Mouse (Mus musculus) lung, postnatal 0 days (tissue): Measurements from ENCODE around the gene Osbpl8. TPM values are rescaled to one million over a fixed set of nuclear protein-coding genes. Genes with fewer than 3 reads are reported as not detected.
A peak's percentile ranks its signal among the peaks of the same experiment; 100 is the strongest.

Experiments
- ATAC-seq: fragments of 200-750 bp; cut with Nextera tagmentation; 2 replicates; pipeline ENCODE4 v1.8.0; 2017; ENCODE audit warnings: moderate library complexity
- DNase-seq: peaks from one replicate; pipeline ENCODE4 v3.0.0-alpha.2; 2016; ENCODE audit warnings: low spot score
- H3K27ac ChIP-seq: fragments of 300-500 bp; sonication (generic); 2 replicates; pipeline ENCODE4 v1.5.1; 2014; ENCODE audit warnings: antibody characterized with exemption, mild to moderate bottlenecking, low read length, mixed read lengths
- H3K27me3 ChIP-seq: fragments of 300-500 bp; sonication (generic); replicated peaks from 2 replicates; pipeline ENCODE4 v1.6.1; 2014; ENCODE audit warnings: low read length, mixed read lengths; ENCODE audit not compliant: insufficient read depth
- H3K36me3 ChIP-seq: fragments of 300-500 bp; sonication (generic); 2 replicates; pipeline ENCODE4 v1.6.1; 2014; ENCODE audit warnings: low read length, mixed read lengths; ENCODE audit not compliant: insufficient read depth
- H3K4me1 ChIP-seq: fragments of 300-500 bp; sonication (generic); 2 replicates; pipeline ENCODE4 v1.6.1; 2014; ENCODE audit warnings: antibody characterized with exemption, low read depth, low read length, mixed read lengths; ENCODE audit not compliant: insufficient read depth
- H3K4me2 ChIP-seq: fragments of 300-500 bp; sonication (generic); replicated peaks from 2 replicates; pipeline ENCODE4 v1.6.1; 2014; ENCODE audit warnings: low read depth, mild to moderate bottlenecking, low read length, moderate library complexity, mixed read lengths
- H3K4me3 ChIP-seq: fragments of 300-500 bp; sonication (generic); 2 replicates; pipeline ENCODE4 v1.5.1; 2014; ENCODE audit warnings: low read depth, low read length
- H3K9ac ChIP-seq: fragments of 300-500 bp; sonication (generic); replicated peaks from 2 replicates; pipeline ENCODE4 v1.6.1; 2014; ENCODE audit warnings: low read depth, mild to moderate bottlenecking
- H3K9me3 ChIP-seq: fragments of 300-500 bp; sonication (generic); 2 replicates; pipeline ENCODE4 v1.6.1; 2016; ENCODE audit warnings: low read length, mixed read lengths
- CTCF ChIP-seq: IDR thresholded peaks from 2 replicates; pipeline ENCODE4 v1.5.1; 2016; ENCODE audit warnings: antibody characterized with exemption, mild to moderate bottlenecking
- EP300 ChIP-seq: IDR thresholded peaks from 2 replicates; pipeline ENCODE4 v1.6.1; 2016; ENCODE audit warnings: antibody characterized with exemption, mild to moderate bottlenecking, control low read depth
- WGBS: fragments of 180-500 bp; shearing (Covaris S2); extraction: QIAGEN DNeasy Blood & Tissue Kit; methylation state at CpG from one replicate; pipeline ENCODE4 v1.1.7; 2014; 5-methylcytosine and 5-hydroxymethylcytosine counted together
- polyA plus RNA-seq: library from polyadenylated mRNA; unstranded; fragments of >200 nt; fragmentation: Nextera tagmentation; extraction: Ambion mirVana; gene quantifications from 2 replicates; pipeline ENCODE4 v1.2.1, GENCODE M21; 2015

Gene Osbpl8
- polyA plus RNA-seq, 1 experiment from 2014 or later, result 12.9 TPM

DNA sequence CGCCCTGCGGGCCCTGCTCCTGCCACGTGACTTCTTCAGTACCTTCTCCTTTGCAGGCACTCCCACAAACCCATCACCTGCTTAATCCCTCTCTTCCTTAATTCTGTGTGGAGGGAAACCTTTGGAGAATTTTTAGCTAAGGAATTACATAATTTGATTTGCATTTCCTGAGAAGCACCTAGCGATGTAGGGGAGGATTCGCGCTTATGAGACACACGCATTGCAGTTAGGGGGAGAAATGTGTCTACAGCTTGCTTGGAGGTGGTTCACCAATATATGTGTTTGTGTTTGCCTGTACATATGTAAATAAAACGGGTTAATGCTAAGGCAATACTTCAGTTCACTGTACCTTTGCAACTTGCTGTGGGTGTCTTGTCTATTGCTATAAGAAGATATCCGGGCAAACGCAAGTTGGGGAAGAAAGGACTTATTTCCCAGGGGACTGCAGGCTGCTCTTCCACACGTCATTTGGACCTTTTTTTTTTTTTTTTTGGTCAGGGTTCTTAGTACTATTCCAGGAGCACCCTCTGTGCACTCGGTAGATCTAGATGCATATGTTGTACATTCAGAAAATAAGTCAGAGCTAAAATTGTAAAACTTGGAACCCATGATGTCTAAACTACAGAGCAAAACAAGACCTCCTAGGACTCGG is 144.4 kb downstream of the Osbpl8 start:
- H3K27me3 ChIP-seq, result no peaks in the 10 kb centered on the region
- TF ChIP-seq EP300, result no peak
- H3K4me3 ChIP-seq, result no peak overlapping the region
- H3K36me3 ChIP-seq, result no peaks in the 10 kb centered on the region
- H3K4me1 ChIP-seq, result no peaks in the 10 kb centered on the region
- 90% methylated on average over 13 of the region's 13 CpGs for WGBS
- H3K27ac ChIP-seq, result no peak overlapping the region
- DNase-seq (no peak), ATAC-seq (no peak)
- H3K9me3 ChIP-seq, result no peaks in the 10 kb centered on the region
- H3K9ac ChIP-seq, result no peak overlapping the region
- H3K4me2 ChIP-seq, result no peak overlapping the region

DNA sequence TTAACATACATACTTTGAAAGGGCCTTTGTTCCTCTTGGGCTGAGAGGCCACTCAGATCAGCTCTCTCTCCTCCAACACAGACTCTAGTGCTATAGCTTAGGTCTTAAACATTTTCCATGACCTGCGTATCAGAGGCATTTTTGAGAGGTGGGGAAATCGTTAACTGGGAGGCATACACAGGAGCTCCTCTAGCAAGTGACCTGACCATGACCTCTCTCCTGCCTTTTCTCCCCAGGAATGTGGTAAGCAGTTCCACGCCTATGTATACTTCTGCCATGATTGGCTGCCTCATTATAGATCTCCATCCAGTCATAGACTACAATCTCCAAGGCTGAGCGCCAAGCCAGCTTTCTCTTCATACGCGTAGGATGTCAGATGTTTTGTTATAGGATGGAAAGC is 148.7 kb downstream of the Osbpl8 start:
- no peak overlapping the region for H3K27ac ChIP-seq
- H3K4me2 ChIP-seq, result no peak overlapping the region
- H3K36me3 ChIP-seq, result no peaks in the 10 kb centered on the region
- DNase-seq, result no peak
- 55% methylated on average over 6 of the region's 6 CpGs for WGBS
- H3K9ac ChIP-seq, result no peak overlapping the region
- no peak for TF ChIP-seq CTCF
- no peak for TF ChIP-seq EP300
- no peak overlapping the region for H3K4me3 ChIP-seq
- peak; percentile 40; the same call in 1 of the 2 replicates for ATAC-seq
- H3K27me3 ChIP-seq, result no peaks in the 10 kb centered on the region
- no peaks in the 10 kb centered on the region for H3K4me1 ChIP-seq
- H3K9me3 ChIP-seq, result no peaks in the 10 kb centered on the region

- peak; percentile 55 for ATAC-seq
- TF ChIP-seq EP300 (peak; percentile 62), CTCF (no peak)
- no peaks in the 10 kb centered on the region for H3K36me3 ChIP-seq
- peak; percentile 88 for DNase-seq
- no peaks in the 10 kb centered on the region for H3K27me3 ChIP-seq
- H3K4me2 ChIP-seq, result no peak overlapping the region
- no peak overlapping the region for H3K9ac ChIP-seq
- no peaks in the 10 kb centered on the region for H3K4me1 ChIP-seq
- no peak overlapping the region for H3K27ac ChIP-seq
- H3K9me3 ChIP-seq, result no peaks in the 10 kb centered on the region
- WGBS, result 64% methylated on average over 10 of the region's 10 CpGs
- H3K4me3 ChIP-seq, result no peak overlapping the region
Observed at GRCm38 (mm10) chr10:111314636-111315395, 150.3 kb downstream of the Osbpl8 start.

GRCm38 (mm10) chr10:111315940-111316339 is 151.4 kb downstream of the Osbpl8 start:
- WGBS, result 88% methylated on average over 3 of the region's 3 CpGs
- Histone ChIP-seq H3K27ac (no peak overlapping the region), H3K36me3 (no peaks in the 10 kb centered on the region), H3K4me3 (no peak overlapping the region), H3K27me3 (no peaks in the 10 kb centered on the region), H3K9me3 (no peaks in the 10 kb centered on the region), H3K4me1 (no peaks in the 10 kb centered on the region), H3K9ac (no peak overlapping the region), H3K4me2 (no peak overlapping the region)
- no peak for DNase-seq
- no peak for ATAC-seq
- TF ChIP-seq CTCF (no peak), EP300 (no peak)

- no peak overlapping the region for H3K4me2 ChIP-seq
- H3K36me3 ChIP-seq, result no peaks in the 10 kb centered on the region
- H3K9me3 ChIP-seq, result no peaks in the 10 kb centered on the region
- DNase-seq, result no peak
- no peak for TF ChIP-seq CTCF
- TF ChIP-seq EP300, result no peak
- H3K27ac ChIP-seq, result 0 out of 2 replicates have a peak overlapping the region, but pooled peaks have one; percentile 11
- no peak overlapping the region for H3K9ac ChIP-seq
- no peak overlapping the region for H3K4me3 ChIP-seq
- no peak for ATAC-seq
- WGBS, result 65% methylated on average over 3 of the region's 3 CpGs
- H3K27me3 ChIP-seq, result no peaks in the 10 kb centered on the region
- H3K4me1 ChIP-seq, result no peaks in the 10 kb centered on the region
Observed at GRCm38 (mm10) chr10:111318021-111318420, 153.5 kb downstream of the Osbpl8 start.

- 70% methylated on average over 9 of the region's 9 CpGs for WGBS
- no peak overlapping the region for H3K27ac ChIP-seq
Observed at GRCm38 (mm10) chr10:111318805-111319500, 154.4 kb downstream of the Osbpl8 start.

More at GRCm38 (mm10) chr10:111318805-111319500, 154.4 kb downstream of the Osbpl8 start:
- Histone ChIP-seq H3K27me3 (no peaks in the 10 kb centered on the region), H3K4me2 (no peak overlapping the region), H3K9me3 (no peaks in the 10 kb centered on the region), H3K4me3 (no peak overlapping the region), H3K4me1 (no peaks in the 10 kb centered on the region), H3K36me3 (no peaks in the 10 kb centered on the region), H3K9ac (no peak overlapping the region)
- TF ChIP-seq CTCF, result no peak
- peak; percentile 67 for TF ChIP-seq EP300
- DNase-seq (peak; percentile 81), ATAC-seq (peak; percentile 85)
